Mouse (Mus musculus) heart, embryonic 10.5 days (tissue): ENCODE measurements around the gene Gal3st3. TPM values are rescaled to one million over a fixed set of nuclear protein-coding genes. Genes with fewer than 3 reads are reported as not detected.

ENCODE experiments used
- polyA plus RNA-seq: library from polyadenylated mRNA; unstranded; fragments of >200 nt; fragmentation: Nextera tagmentation; extraction: Ambion mirVana; gene quantifications from 2 replicates; pipeline ENCODE4 v1.2.1, GENCODE M21; 2016

Gene Gal3st3
- polyA plus RNA-seq, 1 experiment from 2014 or later: 4.5 TPM

Other genes starting within 250 kb of the Gal3st3 start
- gene Rin1, start 247.8 kb upstream of the Gal3st3 start, polyA plus RNA-seq: 4.0 and 5.3 TPM in 2 replicates
- gene Cd248, start 230.3 kb upstream of the Gal3st3 start, polyA plus RNA-seq: 19.0 and 43.4 TPM in 2 replicates
- 6.4 and 7.6 TPM in 2 replicates for gene Tmem151a, start 212.8 kb upstream of the Gal3st3 start, polyA plus RNA-seq
- gene Yif1a, start 209.8 kb upstream of the Gal3st3 start, polyA plus RNA-seq: 94.9 and 104 TPM in 2 replicates
- 4.6 and 12.7 TPM in 2 replicates for gene Cnih2, start 199.8 kb upstream of the Gal3st3 start, polyA plus RNA-seq
- 261 and 263 TPM in 2 replicates for gene Rab1b, start 191.3 kb upstream of the Gal3st3 start, polyA plus RNA-seq
- 23.7 and 27.0 TPM in 2 replicates for gene Klc2, start 179.8 kb upstream of the Gal3st3 start, polyA plus RNA-seq
- 23.1 and 23.4 TPM in 2 replicates for gene Pacs1, start 25.2 kb upstream of the Gal3st3 start, polyA plus RNA-seq
- 261 and 313 TPM in 2 replicates for gene Sf3b2, start 2.9 kb upstream of the Gal3st3 start, polyA plus RNA-seq
- not detected in 2 replicates for gene Catsper1, start 37.4 kb downstream of the Gal3st3 start, polyA plus RNA-seq
- 0.23 TPM in 1 of 2 replicates, not detected in the other for gene Cst6, start 51.2 kb downstream of the Gal3st3 start, polyA plus RNA-seq
- gene Eif1ad, start 68.4 kb downstream of the Gal3st3 start, polyA plus RNA-seq: 58.0 and 72.6 TPM in 2 replicates
- gene Banf1, start 68.8 kb downstream of the Gal3st3 start, polyA plus RNA-seq: 533 and 575 TPM in 2 replicates
- 52.7 and 88.8 TPM in 2 replicates for gene Sart1, start 90.4 kb downstream of the Gal3st3 start, polyA plus RNA-seq
- gene Tsga10ip, start 104.2 kb downstream of the Gal3st3 start, polyA plus RNA-seq: 1.2 and 1.8 TPM in 2 replicates
- gene Drap1, start 126.6 kb downstream of the Gal3st3 start, polyA plus RNA-seq: 173 and 209 TPM in 2 replicates
- 39.3 and 49.1 TPM in 2 replicates for gene AI837181, start 126.8 kb downstream of the Gal3st3 start, polyA plus RNA-seq
- gene Fosl1, start 149.2 kb downstream of the Gal3st3 start, polyA plus RNA-seq: 0.34 and 0.49 TPM in 2 replicates
- gene Ccdc85b, start 159.6 kb downstream of the Gal3st3 start, polyA plus RNA-seq: 8.3 and 11.6 TPM in 2 replicates
- gene Fibp, start 162.3 kb downstream of the Gal3st3 start, polyA plus RNA-seq: 79.5 and 87.9 TPM in 2 replicates
- gene Ctsw, start 170.2 kb downstream of the Gal3st3 start, polyA plus RNA-seq: 0.85 and 1.1 TPM in 2 replicates
- gene Efemp2, start 175.6 kb downstream of the Gal3st3 start, polyA plus RNA-seq: 62.7 and 92.3 TPM in 2 replicates
- gene Mus81, start 190.1 kb downstream of the Gal3st3 start, polyA plus RNA-seq: 41.7 and 44.7 TPM in 2 replicates
- 2,322 and 2,829 TPM in 2 replicates for gene Cfl1, start 192.1 kb downstream of the Gal3st3 start, polyA plus RNA-seq
- gene 1700020D05Rik, start 205.5 kb downstream of the Gal3st3 start, polyA plus RNA-seq: 0.14 and 0.25 TPM in 2 replicates
- 10.6 and 15.6 TPM in 2 replicates for gene Snx32, start 212.2 kb downstream of the Gal3st3 start, polyA plus RNA-seq